Comparison of ENCODE assay signal across 14 mouse cellular contexts in the genomic region with DNA sequence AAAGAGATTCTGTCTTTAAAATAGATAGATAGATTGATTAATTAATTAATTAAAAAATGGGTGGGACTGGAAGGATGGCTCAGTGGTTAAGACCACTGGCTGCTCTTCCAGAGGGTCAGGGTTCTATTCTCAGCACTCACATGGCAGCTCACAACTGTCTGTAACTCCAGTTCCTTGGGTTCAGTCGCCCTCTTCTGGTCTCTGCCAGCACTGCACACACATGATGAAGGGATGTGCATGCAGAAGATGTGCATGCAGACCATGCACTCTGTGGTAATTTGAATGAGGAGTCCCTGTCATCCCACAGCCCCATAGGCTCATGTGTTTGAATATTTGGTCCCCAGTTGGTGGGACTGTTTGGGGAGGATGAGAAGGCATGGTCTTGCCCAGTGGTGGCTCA. TPM values are rescaled to one million over a fixed set of nuclear protein-coding genes. Genes with fewer than 3 reads are reported as not detected.
DNase-seq lines count a peak whose midpoint lies in the region; ATAC-seq and TF ChIP-seq lines count a peak whose summit lies in the region.
"Had no signal": no experiment of that assay in that cellular context is flagged by ENCODE, and none has a peak within 500 bp of the region (broad histone marks: within the 10 kb centered on the region; RNA-seq: fewer than 3 reads in every experiment).

No protein-coding gene starts in this region.

- DNase-seq in heart, postnatal 0 days (ENCODE audit: low spot score): no peak
- DNase-seq in heart, adult 18-20 months: no peak
- DNase-seq in NIH3T3 (ENCODE audit: low read depth): peak; percentile 38
- peak; percentile 13 for DNase-seq in splenic B cell, adult 2 months (ENCODE audit: low read depth, low spot score)
- DNase-seq: heart, postnatal 14 days; kidney, postnatal 36 days had no signal

- peak; percentile 15; the same call in 1 of the 2 replicates for TF ChIP-seq CTCF in heart, postnatal 0 days (IDR thresholded peaks at IDR 0.05; ENCODE audit: low read depth)

- H3K9ac ChIP-seq in heart, postnatal 0 days (replicated peaks; ENCODE audit: low read depth, low read length): no peak overlapping the region
- no peak overlapping the region for H3K9ac ChIP-seq in midbrain, embryonic 16.5 days (ENCODE audit: low read depth, low read length)
- no peak overlapping the region for H3K9ac ChIP-seq in midbrain, embryonic 15.5 days
- H3K9ac ChIP-seq: liver, embryonic 15.5 days had no signal

- H3K9me3 ChIP-seq in heart, postnatal 0 days (replicated peaks; ENCODE audit: control insufficient read depth, low read length): no peaks in the 10 kb centered on the region
- H3K9me3 ChIP-seq in midbrain, embryonic 16.5 days (replicated peaks; ENCODE audit: control insufficient read depth, low read length, poor library complexity, severe bottlenecking): no peaks in the 10 kb centered on the region
- no peaks in the 10 kb centered on the region for H3K9me3 ChIP-seq in midbrain, embryonic 15.5 days
- H3K9me3 ChIP-seq: liver, embryonic 15.5 days had no signal

- TF ChIP-seq EP300 in heart, postnatal 0 days (IDR thresholded peaks at IDR 0.05; ENCODE audit: low read depth): no peak

- H3K27ac ChIP-seq in heart, postnatal 0 days (ENCODE audit: low read depth): no peak overlapping the region
- H3K27ac ChIP-seq in midbrain, embryonic 16.5 days (ENCODE audit: low read length): peak overlapping the region; percentile 4; the same call in 1 of the 2 replicates
- no peak overlapping the region for H3K27ac ChIP-seq in midbrain, embryonic 15.5 days
- H3K27ac ChIP-seq: liver, embryonic 15.5 days had no signal

- peaks cover 4% of the 10 kb centered on the region; the same call in 1 of the 2 replicates for H3K4me1 ChIP-seq in heart, postnatal 0 days (ENCODE audit: control insufficient read depth, insufficient read depth)
- no peaks in the 10 kb centered on the region for H3K4me1 ChIP-seq in midbrain, embryonic 16.5 days (ENCODE audit: control insufficient read depth, insufficient read depth, low read length)
- peaks cover 5% of the 10 kb centered on the region for H3K4me1 ChIP-seq in midbrain, embryonic 15.5 days

- 56% methylated on average over 1 of the region's 1 CpGs for WGBS in heart, postnatal 0 days
- WGBS in midbrain, embryonic 16.5 days: 70% methylated on average over 1 of the region's 1 CpGs
- 61% methylated on average over 1 of the region's 1 CpGs for WGBS in midbrain, embryonic 15.5 days

- no peak for ATAC-seq in heart, postnatal 0 days (ENCODE audit: insufficient read depth, low read depth)
- ATAC-seq in midbrain, embryonic 16.5 days: no peak
- ATAC-seq in midbrain, embryonic 15.5 days (replicated peaks): no peak
- ATAC-seq in megakaryocyte, adult 5-6 weeks (ENCODE audit: poor library complexity, severe bottlenecking): no peak
- ATAC-seq: forebrain, embryonic 16.5 days; inflammation-experienced regulatory T-cells, adult 6 months had no signal

- no peak overlapping the region for H3K4me2 ChIP-seq in heart, postnatal 0 days (ENCODE audit: low read depth, low read length)
- no peak overlapping the region for H3K4me2 ChIP-seq in midbrain, embryonic 16.5 days (ENCODE audit: low read length)
- H3K4me2 ChIP-seq in midbrain, embryonic 15.5 days: no peak overlapping the region
- H3K4me2 ChIP-seq: liver, embryonic 15.5 days had no signal

- H3K27me3 ChIP-seq in heart, postnatal 0 days (ENCODE audit: control insufficient read depth, insufficient read depth, low read length): no peaks in the 10 kb centered on the region
- no peaks in the 10 kb centered on the region for H3K27me3 ChIP-seq in midbrain, embryonic 16.5 days (ENCODE audit: control insufficient read depth, insufficient read depth, low read depth, low read length)
- H3K27me3 ChIP-seq in midbrain, embryonic 15.5 days (replicated peaks): no peaks in the 10 kb centered on the region
- H3K27me3 ChIP-seq in splenic B cell, adult 2 months (ENCODE audit: control insufficient read depth, insufficient read depth, low read length, poor library complexity, severe bottlenecking): no peaks in the 10 kb centered on the region

- no peak overlapping the region for H3K4me3 ChIP-seq in heart, postnatal 0 days (ENCODE audit: low read depth, low read length)
- H3K4me3 ChIP-seq in midbrain, embryonic 16.5 days (ENCODE audit: low read depth, low read length): no peak overlapping the region
- no peak overlapping the region for H3K4me3 ChIP-seq in midbrain, embryonic 15.5 days
- H3K4me3 ChIP-seq: liver, embryonic 15.5 days; megakaryocyte, embryonic 14.5 days; myocyte had no signal

- H3K36me3 ChIP-seq in heart, postnatal 0 days (replicated peaks; ENCODE audit: control insufficient read depth, insufficient read depth, low read length): no peaks in the 10 kb centered on the region
- peaks cover 3% of the 10 kb centered on the region; the same call in 1 of the 2 replicates for H3K36me3 ChIP-seq in midbrain, embryonic 16.5 days (ENCODE audit: control insufficient read depth, insufficient read depth, low read length)
- peaks cover 6% of the 10 kb centered on the region; the same call in 1 of the 2 replicates for H3K36me3 ChIP-seq in midbrain, embryonic 15.5 days (replicated peaks)
- no peaks in the 10 kb centered on the region for H3K36me3 ChIP-seq in splenic B cell, adult 2 months (ENCODE audit: control insufficient read depth, insufficient read depth, low read length, poor library complexity, severe bottlenecking)
- H3K36me3 ChIP-seq: liver, embryonic 15.5 days had no signal

RNA-seq across cellular contexts. Expression of a gene that starts 38.2 kb away (rescaled TPM):
- total RNA-seq in heart, postnatal 0 days (2014; rRNA removed; ENCODE audit: low replicate concordance): 16.0 and 18.9 TPM in 2 replicates
- 0.53 and 0.85 TPM in 2 replicates for polyA plus RNA-seq in heart, postnatal 0 days (2015; fragmentation: Nextera tagmentation; extraction: Ambion mirVana)
- 1 to 10 TPM; 6.6 to 9.9 TPM for total RNA-seq in heart, adult 18-20 months (2021)
- 7.2 and 9.1 TPM in 2 replicates for polyA plus RNA-seq in midbrain, embryonic 16.5 days (2015; fragmentation: Nextera tagmentation; extraction: Ambion mirVana)
- polyA plus RNA-seq in midbrain, embryonic 15.5 days (2015; fragmentation: Nextera tagmentation; extraction: Ambion mirVana): 12.8 and 13.6 TPM in 2 replicates
- not detected in 2 replicates for total RNA-seq in megakaryocyte, adult 5-6 weeks (2015)
- not detected in 2 replicates for total RNA-seq in megakaryocyte, adult 5-6 weeks (2017)
- polyA plus RNA-seq: inflammation-experienced regulatory T-cells, adult 6 months; liver, embryonic 15.5 days had no signal

Comparison
In these comparisons a context has a peak if more than half of its experiments do, and no peak if none do; other contexts are left out.
1. DNase-seq: peak in NIH3T3 (single experiment) and splenic B cell, adult 2 months (single experiment); none in heart, postnatal 0 days (single experiment) and heart, adult 18-20 months (0 of 2).
2. RNA of a gene that starts 38.2 kb away (total RNA-seq): 16.0 to 18.9 TPM in heart, postnatal 0 days and 6.6 to 9.9 TPM in heart, adult 18-20 months; not detected in megakaryocyte, adult 5-6 weeks; every median in the first group is over 4 times any median in the second.